Mouse (Mus musculus) MEL (cell line): ENCODE measurements around the gene Unc119b.

ENCODE experiments used
- EP300 ChIP-seq, 2 experiments: IDR thresholded peaks; 2 replicates each; pipeline ENCODE4 v1.6.1; 2011; ENCODE audit warnings: improper control_type of control experiment in 2 of 2, low read length in 2 of 2, low read depth in 1 of 2, mild to moderate bottlenecking in 1 of 2
- ZC3H11A ChIP-seq: IDR thresholded peaks from 2 replicates; pipeline ENCODE4 v1.6.1; 2012; ENCODE audit warnings: low read depth, mild to moderate bottlenecking, inconsistent platforms, low read length, improper control_type of control experiment

- TF ChIP-seq ZC3H11A = no peak
- TF ChIP-seq EP300 (IDR thresholded peaks at IDR 0.05; ENCODE audit: low read depth in 1 of 2, low read length in 2 of 2) = no peak
Measured at GRCm38 (mm10) chr5:115156401-115156800, 21.6 kb upstream of the Unc119b start.
